Mouse (Mus musculus): ENCODE data around the gene Slc22a2. TPM values are rescaled to one million over a fixed set of nuclear protein-coding genes. Genes with fewer than 3 reads are reported as not detected.
"Not testable (repeated sequence)": the region's sequence is repeated elsewhere in the genome, so short reads cannot be mapped to it uniquely, and the experiment has no call there.

The Slc22a2 gene
- total RNA-seq, 2 experiments from 2014 or later: not detected

DNA sequence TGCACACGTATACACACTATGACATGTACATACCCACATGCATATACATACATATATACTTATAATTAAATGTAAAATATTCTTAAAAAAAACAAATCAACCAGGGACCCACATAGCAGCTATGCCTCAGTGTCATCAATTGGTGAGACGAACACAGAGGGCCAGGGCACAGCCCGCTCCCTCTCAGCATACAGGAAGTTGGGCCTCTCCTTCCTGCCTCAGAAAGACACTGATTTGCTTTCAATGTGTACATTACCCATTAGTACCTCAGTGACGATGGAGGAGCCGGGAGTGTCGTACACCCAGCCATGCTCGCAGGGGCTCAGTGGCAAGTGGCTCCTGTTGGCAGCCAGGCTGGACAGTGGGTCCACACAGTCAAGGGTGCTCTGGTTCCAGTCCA, 91.0 kb downstream of the Slc22a2 start:
- DNase-seq (ENCODE audit: low spot score); intact Hi-C loops (cut with DNase I): not testable (repeated sequence)

DNA sequence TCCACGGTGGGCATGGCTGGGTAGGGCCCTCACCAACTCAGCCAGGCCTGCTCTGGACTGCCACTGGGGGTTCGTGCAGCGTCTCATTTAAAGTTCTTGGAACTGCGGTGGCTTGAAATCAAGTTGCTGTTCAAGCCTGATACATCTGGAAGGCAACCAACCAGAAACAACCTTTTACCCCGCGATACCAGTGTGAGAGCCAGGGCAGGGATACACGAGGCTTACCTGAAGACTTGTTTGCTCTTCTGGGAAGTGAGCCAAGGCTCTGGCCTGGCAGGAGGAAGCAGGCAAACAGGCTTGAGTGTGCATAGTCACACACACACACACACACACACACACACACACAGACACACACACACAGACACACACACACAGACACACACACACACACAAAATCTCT, 91.7 kb downstream of the Slc22a2 start, which contains the start of gene Slc22a1:
TSS of gene Slc22a1 (minus strand) at position 184 of the 400 bp plus-strand sequence.
- intact Hi-C loops (cut with DNase I): no loop called here
- DNase-seq (ENCODE audit: low spot score): no peak

GRCm38 (mm10) chr17:12677139-12677538, 93.2 kb downstream of the Slc22a2 start:
- no peak for DNase-seq (ENCODE audit: low spot score)
- intact Hi-C loops (cut with DNase I): no loop called here

Other genes with a start within 250 kb of the Slc22a2 start
- not detected for gene Plg, start 205.5 kb upstream of the Slc22a2 start, total RNA-seq (2021)
- gene Slc22a3, start 76.4 kb upstream of the Slc22a2 start, total RNA-seq (2021): 1 to 10 TPM; 5.6 to 7.0 TPM
- gene Slc22a1, start 91.7 kb downstream of the Slc22a2 start, total RNA-seq (2021): 10 to 100 TPM; 11.3 to 12.8 TPM
- 100 to 1,000 TPM in 1 of 2 experiments, 10 to 100 TPM in 1; 99.0 to 108 TPM for gene Igf2r, start 185.5 kb downstream of the Slc22a2 start, total RNA-seq (2021)

All from heart, postnatal 25 days (tissue).